38 mouse cellular contexts compared by ENCODE assay signal in the genomic region with DNA sequence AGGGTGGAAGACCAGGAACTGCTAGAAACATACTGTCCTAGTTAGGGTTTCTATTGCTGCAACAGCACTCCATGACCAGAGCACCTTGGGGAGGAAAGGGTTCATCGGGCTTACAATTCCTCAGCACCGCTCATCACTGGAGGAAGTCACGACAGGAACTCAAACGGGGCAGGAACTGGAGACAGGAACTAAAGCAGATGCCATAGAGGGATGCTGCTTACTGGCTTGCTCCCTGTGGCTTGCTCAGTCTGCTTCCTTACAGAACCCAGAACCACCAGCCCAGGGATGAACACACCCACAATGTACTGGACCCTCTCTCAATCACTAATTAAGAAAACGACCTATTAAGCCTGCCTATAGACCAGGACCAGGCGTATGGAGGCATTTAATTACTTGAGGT. TPM values are rescaled to one million over a fixed set of nuclear protein-coding genes. Genes with fewer than 3 reads are reported as not detected.
"Had no signal": no experiment of that assay in that cellular context is flagged by ENCODE, and none has a peak within 500 bp of the region (broad histone marks: within the 10 kb centered on the region; RNA-seq: fewer than 3 reads in every experiment).

No protein-coding gene starts in this region.

- H3K4me1 ChIP-seq: kidney, embryonic 15.5 days; liver, embryonic 12.5 days had no signal

- H3K36me3 ChIP-seq: heart, embryonic 12.5 days; hindbrain, embryonic 13.5 days; hindbrain, embryonic 15.5 days; kidney, embryonic 15.5 days; limb, embryonic 13.5 days; limb, embryonic 15.5 days; liver, embryonic 12.5 days had no signal

- H3K4me3 ChIP-seq: heart, adult 2 months; heart, embryonic 12.5 days; hindbrain, embryonic 13.5 days; hindbrain, embryonic 15.5 days; kidney, embryonic 15.5 days; limb, embryonic 13.5 days; limb, embryonic 15.5 days; liver, embryonic 12.5 days had no signal

- H3K4me2 ChIP-seq: heart, embryonic 12.5 days; hindbrain, embryonic 13.5 days; hindbrain, embryonic 15.5 days; kidney, embryonic 15.5 days; limb, embryonic 13.5 days; limb, embryonic 15.5 days; liver, embryonic 12.5 days had no signal

- H3K27ac ChIP-seq: heart, adult 2 months; hindbrain, embryonic 13.5 days; hindbrain, embryonic 15.5 days; hindbrain, postnatal 0 days; kidney, embryonic 15.5 days; kidney, postnatal 0 days; limb, embryonic 13.5 days; limb, embryonic 15.5 days; liver, embryonic 12.5 days; liver, embryonic 14.5 days had no signal

- DNase-seq: gastrocnemius, postnatal 14 days; gastrocnemius, postnatal 36 days; heart, adult 11 months; heart, adult 2 months; heart, postnatal 14 days; heart, postnatal 36 days; kidney, adult 11 months; kidney, adult 2 months; kidney, adult 9 months; kidney, postnatal 14 days; kidney, postnatal 36 days; layer of hippocampus, postnatal 36 days; left cerebral cortex, postnatal 4 days had no signal

- H3K9ac ChIP-seq: heart, embryonic 12.5 days; hindbrain, embryonic 13.5 days; hindbrain, embryonic 15.5 days; kidney, embryonic 15.5 days; limb, embryonic 13.5 days; limb, embryonic 15.5 days; liver, embryonic 12.5 days; liver, embryonic 14.5 days had no signal

- H3K9me3 ChIP-seq: hindbrain, embryonic 15.5 days had no signal

- ATAC-seq: hindbrain, postnatal 0 days; intestine, embryonic 16.5 days; liver, embryonic 12.5 days had no signal

RNA-seq across cellular contexts. Expression of a gene that starts 30.5 kb away (rescaled TPM):
- total RNA-seq: hematopoietic stem cell, adult 5-6 weeks; hindbrain, postnatal 0 days; layer of hippocampus, adult 18-20 months; layer of hippocampus, postnatal 14 days; layer of hippocampus, postnatal 36 days; left cerebral cortex, adult 18-20 months; left cerebral cortex, adult 8-10 months; left cerebral cortex, postnatal 10 days; left cerebral cortex, postnatal 25 days; left cerebral cortex, postnatal 4 days had no signal
- polyA plus RNA-seq: frontal cortex, adult 2 months; heart, embryonic 12.5 days; heart, embryonic 14.5 days; heart, embryonic 16.5 days; hindbrain, embryonic 11.5 days; hindbrain, embryonic 13.5 days; hindbrain, embryonic 15.5 days; hindbrain, postnatal 0 days; intestine, embryonic 14.5 days; intestine, embryonic 16.5 days; kidney, embryonic 15.5 days; kidney, postnatal 0 days; limb, embryonic 11.5 days; limb, embryonic 13.5 days; limb, embryonic 15.5 days; liver, adult 2 months; liver, embryonic 12.5 days; liver, embryonic 14.5 days had no signal
